Mouse (Mus musculus) kidney, embryonic 16.5 days (tissue): Measurements from ENCODE around the gene Lgals8. TPM values are rescaled to one million over a fixed set of nuclear protein-coding genes. Genes with fewer than 3 reads are reported as not detected.

Experiments used
- ATAC-seq: fragments of 200-750 bp; cut with Nextera tagmentation; 2 replicates; pipeline ENCODE4 v1.8.0; 2017; ENCODE audit warnings: moderate TSS enrichment; ENCODE audit not compliant: low FRiP score, low TSS enrichment
- H3K27ac ChIP-seq: fragments of 300-500 bp; sonication (generic); 2 replicates; pipeline ENCODE4 v1.5.1; 2014; ENCODE audit warnings: low read length
- H3K27me3 ChIP-seq: fragments of 300-500 bp; sonication (generic); 2 replicates; pipeline ENCODE4 v1.6.1; 2014; ENCODE audit warnings: low read length, control low read depth, mixed read lengths; ENCODE audit not compliant: insufficient read depth
- H3K36me3 ChIP-seq: fragments of 300-500 bp; sonication (generic); 2 replicates; pipeline ENCODE4 v1.6.1; 2014; ENCODE audit warnings: low read length, control low read depth, mixed read lengths; ENCODE audit not compliant: insufficient read depth
- H3K4me1 ChIP-seq: fragments of 300-500 bp; sonication (generic); 2 replicates; pipeline ENCODE4 v1.6.1; 2014; ENCODE audit warnings: low read length, control low read depth, mixed read lengths; ENCODE audit not compliant: insufficient read depth
- H3K4me2 ChIP-seq: fragments of 300-500 bp; sonication (generic); replicated peaks from 2 replicates; pipeline ENCODE4 v1.6.1; 2014; ENCODE audit warnings: low read depth, low read length
- H3K4me3 ChIP-seq: fragments of 300-500 bp; sonication (generic); 2 replicates; pipeline ENCODE4 v1.5.1; 2014; ENCODE audit warnings: mild to moderate bottlenecking, low read length
- H3K9ac ChIP-seq: fragments of 300-500 bp; sonication (generic); replicated peaks from 2 replicates; pipeline ENCODE4 v1.6.1; 2014; ENCODE audit warnings: low read length
- H3K9me3 ChIP-seq: fragments of 300-500 bp; sonication (generic); 2 replicates; pipeline ENCODE4 v1.6.1; 2016; ENCODE audit warnings: low read length, control low read depth
- WGBS: fragments of 180-500 bp; shearing (Covaris S2); extraction: QIAGEN DNeasy Blood & Tissue Kit; methylation state at CpG from one replicate; pipeline ENCODE4 v1.1.7; 2014; 5-methylcytosine and 5-hydroxymethylcytosine counted together
- polyA plus RNA-seq: library from polyadenylated mRNA; unstranded; fragments of >200 nt; fragmentation: Nextera tagmentation; extraction: Ambion mirVana; gene quantifications from 2 replicates; pipeline ENCODE4 v1.2.1, GENCODE M21; 2015

Gene Lgals8
- polyA plus RNA-seq, 1 experiment from 2014 or later, result 24.8 TPM

DNA sequence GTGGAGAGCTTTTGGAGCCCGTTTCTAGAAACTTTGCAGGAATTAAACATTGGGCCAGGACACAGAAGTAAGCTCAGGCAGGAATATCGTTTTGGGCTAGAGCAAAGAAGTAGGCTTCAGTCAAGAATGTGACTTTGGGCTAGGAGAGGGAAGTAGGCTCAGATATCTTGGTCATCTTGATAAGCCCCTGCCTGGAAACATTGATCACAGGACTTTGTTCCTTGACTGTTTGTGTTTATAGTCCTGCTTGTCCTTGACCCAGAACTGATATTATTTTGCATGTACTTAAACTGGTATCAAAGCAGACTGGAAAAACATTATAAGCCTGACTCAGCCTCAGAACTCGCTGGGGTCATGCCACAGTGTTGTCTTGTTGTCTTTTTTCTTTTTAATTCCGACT is 2.1 kb downstream of the Lgals8 start:
- H3K36me3 ChIP-seq, result no peaks in the 10 kb centered on the region
- H3K4me2 ChIP-seq, result no peak overlapping the region
- H3K9me3 ChIP-seq, result no peaks in the 10 kb centered on the region
- no peak overlapping the region for H3K9ac ChIP-seq
- no peak for ATAC-seq
- H3K27ac ChIP-seq, result no peak overlapping the region
- H3K4me1 ChIP-seq, result peaks cover 5% of the 10 kb centered on the region; the same call in 1 of the 2 replicates
- no peak overlapping the region for H3K4me3 ChIP-seq
- no peaks in the 10 kb centered on the region for H3K27me3 ChIP-seq
- 78% methylated on average over 4 of the region's 4 CpGs for WGBS

DNA sequence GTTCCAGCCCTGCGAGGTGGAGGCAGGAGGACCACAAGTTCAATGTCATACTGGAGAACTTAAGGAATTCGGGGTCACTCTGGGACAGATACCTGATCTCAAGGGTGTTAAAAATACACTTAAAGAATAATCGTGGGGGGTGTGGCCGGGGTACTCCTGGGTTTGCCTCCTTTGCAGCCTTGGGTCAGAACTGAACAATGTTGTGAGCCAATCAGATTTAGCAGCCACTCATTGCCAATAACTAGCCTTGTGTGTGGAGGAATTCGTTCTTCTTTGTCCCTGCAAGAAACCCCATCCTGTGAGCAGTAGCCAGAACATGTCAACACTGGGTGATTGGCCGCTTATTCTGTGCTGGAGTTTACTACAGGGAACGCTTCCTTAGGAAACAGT is 3.0 kb downstream of the Lgals8 start:
- ATAC-seq, result no peak
- Histone ChIP-seq H3K9ac (peak overlapping the region; percentile 79), H3K27me3 (no peaks in the 10 kb centered on the region), H3K4me3 (peak overlapping the region; percentile 75), H3K4me1 (peaks cover 5% of the 10 kb centered on the region; the same call in 1 of the 2 replicates), H3K4me2 (peak overlapping the region; percentile 75), H3K9me3 (no peaks in the 10 kb centered on the region), H3K27ac (peak overlapping the region; percentile 31; the same call in 1 of the 2 replicates), H3K36me3 (no peaks in the 10 kb centered on the region)
- 1% methylated on average over 7 of the region's 7 CpGs for WGBS

DNA sequence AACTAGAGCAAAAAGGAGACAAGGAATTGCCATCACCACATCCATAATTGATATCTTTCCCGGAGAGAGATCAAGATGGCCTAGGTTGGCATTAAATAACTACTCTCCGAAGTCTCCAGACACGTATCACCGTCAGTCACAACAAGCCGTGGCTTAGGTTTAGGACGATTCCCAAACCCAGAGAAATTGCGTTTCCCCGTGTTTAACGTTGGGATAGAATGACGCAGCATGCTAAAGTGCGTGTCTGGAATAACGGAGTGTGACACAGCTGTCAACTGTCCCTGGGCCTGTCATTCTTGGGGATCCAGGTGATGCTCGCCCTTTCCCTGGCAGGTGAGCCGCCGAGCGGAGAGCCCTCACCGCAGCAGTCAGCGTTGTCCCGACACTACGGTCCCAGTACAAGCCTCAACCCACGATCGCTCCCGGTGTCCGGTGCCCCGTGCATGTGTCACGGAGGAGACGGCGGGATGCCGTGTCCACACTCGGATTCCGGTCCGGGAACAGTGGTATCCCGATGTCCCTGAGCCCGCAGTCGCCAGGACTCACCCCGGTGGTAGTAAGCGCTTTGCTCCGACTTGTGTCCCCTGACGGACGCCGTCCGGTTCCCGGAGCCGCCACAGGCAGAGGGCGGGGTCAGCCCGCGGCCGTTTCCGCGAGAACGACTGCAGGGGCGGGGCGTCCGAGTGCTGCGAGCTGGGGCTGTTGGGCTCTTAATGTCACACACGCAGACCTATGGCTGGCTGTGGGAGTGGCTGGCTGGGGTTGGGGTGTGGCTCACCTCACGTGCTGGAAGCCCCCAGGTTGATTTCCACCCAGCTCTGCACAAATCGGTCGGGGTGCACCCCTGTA is 3.6 kb downstream of the Lgals8 start:
- Histone ChIP-seq H3K27me3 (no peaks in the 10 kb centered on the region), H3K9me3 (no peaks in the 10 kb centered on the region), H3K9ac (peak overlapping the region; percentile 79), H3K36me3 (no peaks in the 10 kb centered on the region), H3K4me2 (peak overlapping the region; percentile 75), H3K4me1 (peaks cover 5% of the 10 kb centered on the region; the same call in 1 of the 2 replicates), H3K27ac (peak overlapping the region; percentile 79), H3K4me3 (peak overlapping the region; percentile 75)
- WGBS, result under 1% methylated on average over 59 of the region's 59 CpGs
- peak; percentile 97 for ATAC-seq

DNA sequence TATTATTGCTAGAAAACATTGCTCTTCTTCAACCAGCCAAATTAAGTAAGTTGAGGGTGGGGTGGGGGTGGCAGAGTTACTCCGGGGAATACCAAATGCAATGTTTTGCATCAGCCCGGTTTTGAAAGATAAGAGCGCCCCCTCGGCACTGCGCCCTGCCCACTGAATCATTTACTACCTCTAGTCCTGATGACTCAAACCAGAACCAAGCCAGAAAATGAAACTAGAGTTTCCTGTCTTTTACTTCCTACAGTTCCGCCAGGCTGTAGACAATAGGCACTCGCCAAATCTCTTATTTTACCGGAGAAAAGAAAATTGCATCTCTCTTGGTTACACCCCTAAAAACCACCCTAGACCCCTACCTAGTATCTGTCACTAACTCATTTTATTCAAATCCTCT is 4.3 kb downstream of the Lgals8 start:
- Histone ChIP-seq H3K27ac (peak overlapping the region; percentile 79), H3K9me3 (no peaks in the 10 kb centered on the region), H3K4me3 (peak overlapping the region; percentile 75), H3K4me2 (peak overlapping the region; percentile 75), H3K9ac (peak overlapping the region; percentile 79), H3K27me3 (no peaks in the 10 kb centered on the region), H3K36me3 (no peaks in the 10 kb centered on the region), H3K4me1 (peaks cover 5% of the 10 kb centered on the region; the same call in 1 of the 2 replicates)
- peak; percentile 13 for ATAC-seq
- WGBS, result 7% methylated on average over 8 of the region's 8 CpGs

DNA sequence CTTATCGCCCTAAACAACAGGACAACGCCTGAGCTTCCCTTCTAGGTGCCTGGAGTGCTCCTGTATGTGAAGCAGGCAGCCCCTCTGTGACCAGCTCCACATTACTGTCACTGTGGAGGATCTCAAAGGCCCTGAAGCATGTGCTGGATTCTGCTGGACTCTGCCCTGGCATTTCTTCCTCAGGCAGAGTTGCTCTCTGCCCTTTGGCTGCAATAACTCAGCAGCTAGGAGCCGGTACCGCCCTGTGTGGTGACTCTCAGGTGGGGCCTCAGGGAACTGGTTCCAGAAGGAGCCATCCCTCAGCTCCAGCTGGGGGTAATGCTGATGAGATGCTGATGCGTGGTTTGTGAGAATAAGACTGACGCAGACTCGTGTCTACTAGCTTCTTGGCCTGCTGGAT is 8.0 kb downstream of the Lgals8 start:
- no peak overlapping the region for H3K4me3 ChIP-seq
- 73% methylated on average over 7 of the region's 7 CpGs for WGBS
- H3K4me1 ChIP-seq, result peaks cover 5% of the 10 kb centered on the region; the same call in 1 of the 2 replicates
- H3K27ac ChIP-seq, result no peak overlapping the region
- no peak overlapping the region for H3K9ac ChIP-seq
- H3K27me3 ChIP-seq, result no peaks in the 10 kb centered on the region
- H3K9me3 ChIP-seq, result no peaks in the 10 kb centered on the region
- H3K36me3 ChIP-seq, result 0 out of 2 replicates have a peak, but pooled peaks cover 6% of the 10 kb centered on the region
- no peak for ATAC-seq
- no peak overlapping the region for H3K4me2 ChIP-seq

DNA sequence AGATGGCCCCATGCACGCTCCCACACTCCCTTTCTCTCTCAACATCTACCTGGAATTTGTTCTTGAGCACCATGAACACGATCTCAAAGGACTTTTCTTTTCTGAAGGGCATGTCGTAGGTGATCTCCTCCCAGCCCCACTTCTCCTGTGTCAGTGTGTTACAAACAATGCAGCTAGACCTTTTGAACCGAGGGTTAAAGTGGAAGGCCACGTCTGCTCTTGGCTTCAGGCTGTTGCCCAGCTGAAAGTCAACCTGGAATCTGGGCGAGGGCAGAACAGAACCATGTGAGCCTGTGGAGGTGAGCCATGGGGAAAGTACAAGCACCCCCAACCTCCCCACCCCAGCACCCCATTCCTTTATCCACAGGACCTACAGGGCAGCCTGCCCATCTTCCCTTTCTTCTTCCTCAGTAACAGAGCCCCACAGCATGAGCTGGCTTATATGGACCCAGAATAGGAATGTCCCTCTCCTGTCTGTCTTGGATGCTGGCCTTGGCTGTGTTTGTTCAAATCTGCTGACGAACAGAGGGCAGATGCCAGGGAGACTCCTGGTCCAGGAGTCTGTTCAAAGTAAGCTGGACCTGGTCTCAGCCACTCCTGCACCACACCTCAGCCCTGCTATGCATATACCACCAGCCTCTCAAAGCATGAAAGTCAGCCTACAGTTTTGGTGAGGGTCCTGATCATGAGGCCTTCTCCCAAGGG is 9.9 kb downstream of the Lgals8 start:
- Histone ChIP-seq H3K9me3 (no peaks in the 10 kb centered on the region), H3K4me1 (peaks cover 3% of the 10 kb centered on the region; the same call in 1 of the 2 replicates), H3K27ac (no peak overlapping the region), H3K4me3 (no peak overlapping the region), H3K9ac (no peak overlapping the region), H3K27me3 (no peaks in the 10 kb centered on the region), H3K4me2 (no peak overlapping the region), H3K36me3 (0 out of 2 replicates have a peak, but pooled peaks cover 6% of the 10 kb centered on the region)
- WGBS, result 83% methylated on average over 7 of the region's 7 CpGs
- ATAC-seq, result no peak

DNA sequence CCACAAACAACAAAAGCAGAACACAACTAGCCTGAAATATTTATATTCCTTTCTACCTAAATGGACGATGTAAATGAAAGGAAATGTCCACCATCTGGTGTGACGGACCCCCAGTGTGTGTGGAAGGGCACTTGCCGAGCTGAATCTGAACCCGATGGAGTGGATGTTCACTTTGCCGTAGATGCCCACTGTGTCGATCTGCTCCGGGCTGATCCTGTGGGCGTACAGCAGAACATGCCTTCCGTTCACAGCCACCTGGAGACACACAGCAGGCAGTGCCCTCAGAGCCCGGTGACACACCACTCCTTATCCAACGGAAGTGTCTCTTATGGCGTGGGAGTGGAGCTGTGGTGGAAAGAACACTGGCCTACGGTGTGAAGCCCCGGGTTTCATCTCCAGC is 11.6 kb downstream of the Lgals8 start:
- no peak for ATAC-seq
- 0 out of 2 replicates have a peak overlapping the region, but pooled peaks have one; percentile 8 for H3K9ac ChIP-seq
- H3K36me3 ChIP-seq, result 0 out of 2 replicates have a peak, but pooled peaks cover 6% of the 10 kb centered on the region
- 89% methylated on average over 14 of the region's 14 CpGs for WGBS
- H3K9me3 ChIP-seq, result no peaks in the 10 kb centered on the region
- H3K4me3 ChIP-seq, result no peak overlapping the region
- no peak overlapping the region for H3K27ac ChIP-seq
- H3K4me2 ChIP-seq, result no peak overlapping the region
- no peaks in the 10 kb centered on the region for H3K27me3 ChIP-seq
- H3K4me1 ChIP-seq, result no peaks in the 10 kb centered on the region

DNA sequence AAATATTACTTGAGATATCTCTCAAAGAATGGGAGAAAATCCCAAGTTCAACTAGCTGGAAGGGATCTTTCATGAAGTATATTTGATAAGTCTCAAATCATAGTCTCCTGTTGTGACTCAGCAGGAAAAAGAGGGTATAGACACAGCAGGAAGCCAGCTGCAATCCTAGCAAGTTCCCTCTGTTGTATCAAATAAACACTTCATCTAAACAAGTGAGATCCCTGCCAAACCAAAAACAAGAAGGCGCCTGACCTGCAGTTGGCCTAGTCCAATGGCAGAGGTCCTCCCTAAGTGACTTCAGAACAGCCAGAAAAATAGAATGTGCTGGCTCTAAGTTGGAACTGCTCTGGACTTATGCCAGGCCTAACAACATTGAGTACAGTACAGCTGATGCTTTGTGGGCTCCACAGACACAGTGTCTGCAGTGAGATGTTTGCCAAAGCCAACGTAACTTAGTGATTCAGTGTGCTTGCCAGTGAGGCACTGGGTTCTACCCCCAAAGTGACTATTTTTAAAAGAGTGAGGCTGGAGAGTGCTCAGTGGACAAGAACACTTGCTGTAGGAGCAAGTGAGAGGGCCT is 22.6 kb downstream of the Lgals8 start:
- H3K4me1 ChIP-seq, result no peaks in the 10 kb centered on the region
- 82% methylated on average over 2 of the region's 2 CpGs for WGBS
- no peak overlapping the region for H3K27ac ChIP-seq
- H3K9ac ChIP-seq, result no peak overlapping the region
- H3K27me3 ChIP-seq, result no peaks in the 10 kb centered on the region
- no peak for ATAC-seq
- no peaks in the 10 kb centered on the region for H3K9me3 ChIP-seq
- H3K4me3 ChIP-seq, result no peak overlapping the region
- H3K36me3 ChIP-seq, result peaks cover 39% of the 10 kb centered on the region
- H3K4me2 ChIP-seq, result no peak overlapping the region

DNA sequence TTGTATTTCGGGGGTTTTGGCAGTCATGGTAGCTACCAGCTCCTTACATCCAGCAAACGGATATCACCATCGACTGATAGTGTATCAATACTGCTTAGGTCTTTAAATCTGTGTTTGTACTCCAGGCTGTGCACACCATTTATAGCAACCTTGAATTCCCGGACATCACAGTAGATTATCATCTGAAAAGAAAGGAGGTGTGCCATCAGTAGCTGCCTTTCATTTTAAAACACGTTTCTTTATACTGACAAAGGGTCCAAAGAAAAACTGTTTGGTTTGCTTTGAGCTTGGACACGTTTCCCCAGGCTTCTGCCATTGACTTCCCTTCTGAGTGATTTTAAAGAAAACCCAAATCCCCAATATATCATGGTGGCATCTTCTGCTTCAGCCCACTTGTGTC is 23.9 kb downstream of the Lgals8 start:
- ATAC-seq, result no peak
- no peaks in the 10 kb centered on the region for H3K27me3 ChIP-seq
- H3K9me3 ChIP-seq, result no peaks in the 10 kb centered on the region
- no peak overlapping the region for H3K9ac ChIP-seq
- H3K4me3 ChIP-seq, result no peak overlapping the region
- no peak overlapping the region for H3K27ac ChIP-seq
- no peak overlapping the region for H3K4me2 ChIP-seq
- peaks cover 43% of the 10 kb centered on the region for H3K36me3 ChIP-seq
- WGBS, result 89% methylated on average over 6 of the region's 6 CpGs
- no peaks in the 10 kb centered on the region for H3K4me1 ChIP-seq
